Mouse (Mus musculus): ENCODE measurements around the gene Snrpd3.
"Not testable (repeated sequence)": the region's sequence is repeated elsewhere in the genome, so short reads cannot be mapped to it uniquely, and the experiment has no call there.

Snrpd3 gene

DNA sequence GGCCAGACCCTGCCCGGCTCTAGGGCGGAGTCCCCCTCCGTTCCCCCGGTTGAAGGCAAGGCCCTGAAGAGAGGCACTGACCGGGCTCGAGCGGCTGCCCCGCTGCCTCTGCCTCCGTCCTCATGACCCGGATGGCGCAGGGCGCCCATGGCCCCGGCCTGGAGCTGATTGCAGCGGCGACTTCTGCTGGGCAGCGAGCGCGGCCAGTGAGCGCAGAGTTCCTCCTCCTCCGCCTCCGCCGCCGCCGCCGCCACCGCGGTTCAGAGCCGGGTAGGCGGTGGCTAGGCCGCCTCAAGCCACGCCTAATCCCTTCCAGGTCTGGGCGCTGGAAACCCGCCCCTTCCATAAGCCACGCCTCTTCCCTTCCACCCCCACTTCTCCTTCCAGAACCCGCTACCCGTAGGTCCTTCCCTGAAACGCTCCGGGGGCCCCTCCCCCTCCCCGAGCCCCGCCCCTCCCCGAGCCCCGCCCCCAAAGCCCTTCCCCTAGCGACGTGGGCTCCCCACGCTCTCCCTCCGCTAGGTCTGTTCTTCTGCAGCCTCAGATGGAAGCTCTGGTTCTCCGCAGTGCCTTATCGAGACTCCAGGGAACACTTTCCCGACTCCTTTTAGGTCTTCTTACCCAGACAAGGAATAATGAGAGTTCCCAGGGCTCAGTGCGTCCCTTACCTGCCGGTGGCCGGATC is at the start of gene Snrpd3:
Gene Snrpd3, plus strand, starts transcription at position 479 of the 685 bp plus-strand sequence.
- peak; percentile 94 to 97 for DNase-seq

DNA sequence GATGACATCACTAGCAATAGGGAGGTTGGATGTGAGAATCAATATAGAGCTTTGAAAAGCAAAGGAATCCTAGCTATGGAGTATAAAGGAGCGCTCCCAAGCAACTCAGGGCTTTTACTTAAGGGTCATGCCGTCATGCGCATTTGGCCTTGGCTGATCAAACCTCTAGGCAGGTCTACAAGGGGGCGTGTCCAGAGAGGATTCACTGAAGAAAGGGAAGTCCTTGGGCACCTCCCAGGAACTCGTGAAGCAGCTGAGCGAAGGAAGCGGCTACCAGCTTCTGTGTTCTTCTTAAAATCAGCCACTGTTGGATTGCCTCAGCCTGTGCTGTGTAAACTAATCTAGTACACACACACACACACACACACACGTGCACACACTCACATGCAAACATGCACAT is 43.9 kb upstream of the Snrpd3 start:
- no peak for DNase-seq

DNA sequence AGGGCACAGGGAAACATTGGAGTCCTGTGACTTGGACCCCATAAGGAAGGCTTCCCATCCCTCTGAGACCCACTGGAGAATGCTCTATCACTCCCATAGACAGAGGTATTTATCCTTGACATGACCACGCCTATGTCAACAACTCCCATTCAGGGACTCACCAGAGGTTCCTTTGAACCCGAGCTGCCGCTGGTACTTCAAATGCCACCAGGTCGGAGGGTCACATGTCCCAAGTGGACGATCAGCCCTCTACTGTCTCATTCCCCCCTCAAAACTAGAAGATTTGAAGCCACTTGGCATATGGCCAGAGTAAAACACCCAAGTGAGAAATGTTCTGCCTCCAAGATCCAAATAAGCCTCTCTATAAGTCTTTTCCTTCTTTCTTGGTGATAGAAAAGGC is 42.8 kb upstream of the Snrpd3 start:
- DNase-seq: no peak

DNA sequence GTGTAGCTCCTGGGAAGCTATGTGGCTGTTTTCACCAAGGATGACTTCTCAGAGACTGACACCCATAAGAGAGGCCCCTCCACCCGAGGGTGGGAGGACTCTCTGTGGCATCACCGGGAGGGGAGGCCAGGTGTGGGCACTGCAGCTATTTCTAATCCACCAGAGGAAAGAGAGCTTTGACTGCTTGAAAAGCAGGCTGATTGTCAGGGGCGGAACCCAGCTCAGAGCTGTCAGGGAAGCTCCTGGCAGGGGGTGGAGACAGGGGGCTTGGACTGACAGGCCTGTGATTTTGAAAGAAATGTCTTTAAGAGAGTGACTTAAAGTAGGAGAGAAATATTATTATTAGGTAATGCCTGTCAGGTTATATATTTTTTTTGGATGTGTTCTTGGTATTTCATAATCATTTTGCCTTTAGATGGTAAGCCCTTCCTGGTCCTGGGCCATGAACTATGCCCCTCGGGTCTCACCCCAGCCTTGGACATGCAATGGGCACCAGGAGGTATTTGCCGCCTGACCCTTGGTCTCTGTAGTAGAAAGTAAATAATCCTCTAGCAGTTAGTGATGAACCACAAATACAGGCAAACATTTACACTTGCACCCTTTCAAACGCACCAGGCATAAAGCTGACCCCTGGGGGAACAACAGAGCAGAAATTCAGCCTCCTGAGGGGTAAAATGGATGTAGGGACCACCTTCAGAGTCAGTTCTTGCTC is 42.1 kb upstream of the Snrpd3 start:
- not testable (repeated sequence) for DNase-seq

DNA sequence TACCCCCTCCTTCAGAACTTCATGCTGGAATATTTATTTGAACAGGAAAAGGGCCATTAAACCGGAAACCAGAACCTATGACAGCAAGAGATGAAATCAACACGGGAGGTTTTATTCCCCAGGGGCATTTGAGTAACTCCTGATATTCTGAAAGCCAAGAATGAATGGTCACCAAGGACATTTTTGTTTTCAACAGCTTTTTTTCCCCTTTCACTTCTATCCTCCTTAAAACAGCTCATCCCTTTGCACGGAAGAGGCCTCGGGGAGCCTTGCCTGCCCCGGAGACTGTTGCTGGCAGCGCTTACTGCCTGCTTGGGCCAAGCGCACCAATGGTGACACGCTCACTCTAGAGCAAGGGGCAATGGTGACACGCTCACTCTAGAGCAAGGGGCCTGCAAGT is 40.3 kb upstream of the Snrpd3 start:
- DNase-seq: peak; percentile 32 to 34

DNA sequence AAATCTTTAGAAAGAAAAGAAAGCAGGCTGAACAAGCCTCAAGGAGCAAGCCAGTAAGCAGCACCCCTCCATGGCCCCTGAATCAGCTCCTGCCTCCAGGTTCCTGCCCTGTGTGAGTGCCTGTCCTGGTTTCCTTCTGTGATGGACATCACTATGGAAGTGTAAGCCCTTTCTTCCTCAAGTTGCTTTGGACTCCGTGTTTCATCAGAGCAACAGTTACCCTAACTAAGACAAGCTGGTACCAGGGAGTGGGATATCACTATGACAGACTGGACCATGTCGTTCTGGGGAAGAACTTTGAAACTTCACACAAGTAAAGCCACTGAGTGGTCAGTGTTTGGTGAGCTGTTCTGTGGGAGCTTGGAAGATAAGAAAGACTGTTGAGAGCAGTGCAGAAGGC is 37.4 kb upstream of the Snrpd3 start:
- no peak for DNase-seq

DNA sequence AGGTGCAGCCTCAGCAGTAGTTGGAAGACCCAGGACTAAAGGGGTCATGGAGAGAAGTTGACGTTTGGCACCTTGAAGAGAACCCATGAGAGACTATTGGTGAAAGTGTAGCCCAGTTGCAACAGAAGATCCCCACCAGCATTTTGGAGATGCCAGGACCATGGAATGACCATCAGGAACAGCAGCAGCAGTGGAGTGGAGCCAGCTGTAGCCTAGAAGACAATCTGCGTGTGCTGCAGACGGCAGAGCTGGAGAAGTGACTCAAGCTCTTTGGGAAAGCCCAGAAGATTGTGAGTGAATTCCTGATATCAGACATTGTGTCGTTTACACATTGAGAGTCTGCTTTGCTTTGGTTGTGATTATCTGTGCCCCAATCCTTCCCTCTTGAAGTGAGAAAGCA is 35.6 kb upstream of the Snrpd3 start:
- DNase-seq: no peak

DNA sequence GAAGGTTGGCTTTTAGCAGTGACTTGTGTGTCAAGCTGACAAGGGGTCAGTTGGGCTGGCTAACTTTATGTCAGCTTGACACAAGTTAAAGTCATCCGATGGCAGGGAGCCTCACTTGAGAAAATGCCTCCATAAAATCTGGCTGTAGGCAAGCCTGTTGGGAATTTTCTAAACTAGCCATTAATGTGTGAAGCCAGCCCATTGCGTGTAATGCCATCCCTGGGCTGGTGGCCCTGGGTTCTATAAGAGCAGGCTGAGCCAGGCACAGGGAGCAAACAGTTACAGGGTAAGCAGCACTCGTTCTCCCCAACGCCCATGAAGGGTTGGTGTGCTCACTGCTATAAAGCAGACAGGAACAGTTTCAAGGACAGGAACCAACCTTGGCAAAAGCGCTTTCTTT is 35.1 kb upstream of the Snrpd3 start:
- DNase-seq: no peak

DNA sequence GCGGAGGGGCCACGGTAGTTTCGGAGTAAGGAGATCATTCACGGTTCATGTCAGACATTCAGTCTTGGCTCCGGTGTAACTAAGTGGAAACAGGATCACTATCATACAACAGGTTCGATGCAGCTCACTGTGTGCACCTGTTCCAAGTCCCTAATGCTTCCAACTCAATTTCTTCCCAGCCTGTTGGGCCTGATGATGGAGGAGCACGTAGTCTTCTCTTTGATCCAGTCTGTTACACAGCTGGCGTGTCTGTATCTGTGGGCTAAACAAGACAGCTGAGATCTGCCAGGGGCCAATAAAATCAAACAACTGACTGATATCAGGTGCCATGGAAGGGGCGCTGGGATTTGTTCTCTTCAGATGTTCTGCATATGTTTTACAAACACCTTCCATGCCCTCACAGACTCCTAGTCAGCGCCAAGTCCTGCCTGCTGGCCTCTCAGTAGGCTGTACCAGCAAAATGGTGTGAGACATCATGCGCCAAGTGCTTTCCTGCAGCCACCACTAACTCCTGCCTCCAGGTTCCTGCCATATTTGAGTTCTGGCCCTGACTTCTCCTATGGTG is 34.4 kb upstream of the Snrpd3 start:
- peak in 1 of 2 experiments; percentile 10 for DNase-seq

DNA sequence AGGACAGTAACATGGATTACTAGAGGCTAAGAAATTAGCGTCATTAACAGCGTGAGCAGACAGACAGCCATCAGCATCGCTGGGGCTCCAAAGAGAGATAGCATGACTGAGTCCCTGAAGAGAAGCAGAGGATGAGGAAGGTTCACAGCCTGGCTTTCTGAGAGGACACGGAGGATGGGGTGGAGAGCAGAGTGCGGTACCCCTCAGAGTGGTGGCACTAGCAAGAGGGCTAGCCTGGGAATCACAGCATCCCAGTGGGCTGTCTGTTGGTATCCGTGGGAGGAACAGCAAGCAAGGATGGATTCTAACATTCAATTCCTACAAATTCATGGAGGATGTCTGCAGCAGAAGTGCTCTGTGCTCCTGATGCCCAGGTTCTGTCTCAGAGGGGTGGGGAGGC is 33.3 kb upstream of the Snrpd3 start:
- DNase-seq: no peak

DNA sequence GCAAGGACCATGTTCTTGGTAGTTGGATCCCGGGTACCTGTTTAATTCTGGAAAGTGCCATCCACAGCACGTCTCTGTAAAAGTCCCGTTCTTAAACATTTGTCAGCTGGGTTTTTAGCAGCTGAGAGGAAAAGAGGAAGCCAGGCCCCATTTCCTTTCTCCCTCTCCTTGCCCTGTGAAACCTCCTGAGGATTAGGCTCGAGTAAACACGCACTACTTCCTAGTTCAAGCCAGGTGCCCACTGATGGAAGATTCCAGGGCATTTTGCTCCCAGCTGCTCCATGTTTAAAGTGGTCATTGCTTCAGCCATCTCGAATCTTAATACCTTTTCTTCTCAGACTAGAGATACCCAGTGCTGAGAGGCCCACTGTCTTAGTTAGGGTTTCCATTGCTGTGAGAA is 32.6 kb upstream of the Snrpd3 start:
- no peak for DNase-seq

DNA sequence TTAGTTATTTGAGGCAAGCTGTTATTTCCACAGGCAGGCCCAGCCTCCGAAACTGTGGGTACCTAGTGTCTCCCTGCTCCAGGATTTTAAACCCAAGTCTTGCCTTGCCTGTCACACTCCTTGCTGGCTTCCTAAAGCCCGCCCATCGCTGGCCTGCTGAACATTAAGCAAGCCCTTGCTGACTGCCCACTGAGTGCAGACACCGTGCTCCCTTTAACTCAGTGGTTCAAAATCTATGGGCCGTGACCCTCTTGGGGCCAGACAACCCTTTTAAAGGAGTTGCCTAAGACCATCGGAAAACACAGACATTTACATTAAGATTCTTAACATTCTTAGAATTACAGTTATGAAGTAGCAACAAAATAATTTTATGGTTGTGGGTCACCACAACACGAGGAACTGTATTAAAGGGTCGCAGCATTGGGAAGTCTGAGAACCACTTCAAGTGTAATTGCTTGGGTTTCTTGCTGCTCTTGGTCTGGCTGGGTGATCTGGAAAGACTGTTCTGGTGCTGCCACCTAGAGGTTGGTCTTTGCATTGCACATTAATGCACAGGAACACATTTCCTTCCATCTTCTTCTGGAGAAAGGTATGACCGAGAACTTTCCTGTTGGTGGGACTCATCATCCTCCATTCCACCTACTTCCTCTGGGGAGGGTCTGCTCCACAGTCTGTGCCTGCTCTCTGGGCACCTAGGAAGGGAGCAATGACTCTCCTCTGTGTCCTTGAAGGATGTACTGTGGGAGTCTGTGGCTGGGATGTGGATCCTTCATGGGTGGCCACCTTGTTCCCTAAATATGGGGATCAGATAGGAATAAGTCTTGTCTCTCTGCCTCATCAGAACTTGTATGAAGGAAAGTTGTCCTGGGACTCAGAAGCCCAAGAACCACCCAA is 31.0 kb upstream of the Snrpd3 start:
- DNase-seq: peak; percentile 90 to 94

DNA sequence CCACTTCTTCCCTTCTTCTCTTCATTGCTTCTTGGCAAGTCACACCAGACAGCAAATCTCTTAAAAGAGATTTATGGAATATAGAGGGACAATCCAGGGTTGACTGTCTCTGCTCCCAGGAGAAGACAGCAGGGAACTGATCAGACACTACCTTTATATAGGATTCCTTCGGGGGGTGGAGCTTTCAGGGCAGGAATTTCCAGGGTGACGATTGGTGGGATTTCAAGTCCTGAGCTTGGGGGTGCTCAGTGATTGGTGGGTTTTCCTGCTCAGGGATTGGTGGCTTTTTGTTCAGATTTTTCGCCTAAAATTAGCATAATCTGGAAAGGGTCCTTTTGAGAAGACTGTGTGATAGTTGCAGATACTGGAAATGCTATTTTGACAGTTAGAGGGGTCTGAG is 30.2 kb upstream of the Snrpd3 start:
- DNase-seq: no peak

DNA sequence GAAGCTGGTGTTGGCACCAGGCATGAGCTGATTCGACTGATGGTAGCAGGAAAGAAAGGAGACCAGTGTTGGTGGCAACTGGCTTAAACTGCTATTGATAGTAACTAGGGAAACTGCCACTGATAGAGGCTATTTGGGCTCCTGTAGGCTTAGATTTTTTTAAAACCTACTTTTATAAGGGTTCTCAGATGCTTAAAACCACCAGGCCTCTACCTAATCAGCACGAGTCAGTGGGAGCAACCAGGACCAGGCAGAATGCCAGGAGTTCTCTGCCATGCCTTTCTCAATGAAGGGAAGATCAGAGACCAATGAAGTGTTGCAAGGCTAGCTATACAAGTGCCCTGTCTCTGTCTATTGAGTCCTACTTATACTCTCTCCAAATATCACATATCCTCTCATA is 27.8 kb upstream of the Snrpd3 start:
- peak; percentile 43 to 59 for DNase-seq

DNA sequence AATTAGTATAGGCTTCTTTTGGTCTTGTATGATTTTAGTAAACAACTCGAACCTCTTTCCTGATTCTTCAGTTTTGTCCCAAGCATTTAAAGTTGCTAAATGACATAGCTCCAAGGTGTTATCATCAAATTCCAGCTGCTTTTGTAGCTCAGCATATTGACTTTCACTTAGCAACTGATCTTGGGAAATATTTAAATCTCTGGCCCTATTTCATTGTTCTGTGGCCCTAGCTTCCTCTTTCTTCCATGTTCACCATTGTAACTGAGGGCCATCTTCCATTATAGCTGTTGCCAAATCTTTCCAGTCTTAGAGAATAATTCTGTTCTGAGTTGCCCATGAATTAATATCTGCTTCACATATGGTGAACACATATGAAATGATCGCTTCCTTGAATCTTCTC is 26.6 kb upstream of the Snrpd3 start:
- DNase-seq: no peak

DNA sequence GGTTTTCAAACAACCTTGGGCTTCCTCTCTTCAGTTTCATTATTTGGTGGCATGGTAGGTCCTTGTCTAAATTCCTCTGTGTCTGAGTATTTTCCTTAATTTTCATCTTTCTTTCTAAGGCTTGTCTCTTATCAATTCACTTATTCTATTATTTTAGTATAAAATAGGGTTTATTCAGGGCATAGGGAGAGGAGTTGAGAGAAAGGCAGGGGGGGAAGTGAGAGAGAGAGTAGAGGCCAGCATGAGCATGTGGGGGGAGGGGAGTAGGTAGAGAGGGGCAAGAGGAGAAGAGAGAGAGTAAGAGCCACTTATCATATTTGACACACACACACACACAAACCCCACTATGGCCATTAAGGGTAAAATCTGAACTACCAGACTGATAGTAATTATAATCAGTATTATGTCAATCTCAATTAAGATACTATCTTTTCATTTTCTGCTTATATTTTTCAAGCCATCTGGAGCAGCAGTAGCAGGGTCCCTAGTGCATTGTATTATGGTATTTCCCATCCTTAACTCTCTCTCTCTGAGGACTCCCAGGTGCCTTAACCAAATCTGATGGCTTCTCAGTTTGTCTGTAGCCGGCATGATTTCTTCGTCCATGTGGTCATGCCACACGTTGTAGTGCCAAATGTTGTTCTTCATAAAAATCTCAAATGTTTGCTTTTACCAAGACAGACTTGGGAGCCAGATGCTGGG is 26.0 kb upstream of the Snrpd3 start:
- no peak for DNase-seq

DNA sequence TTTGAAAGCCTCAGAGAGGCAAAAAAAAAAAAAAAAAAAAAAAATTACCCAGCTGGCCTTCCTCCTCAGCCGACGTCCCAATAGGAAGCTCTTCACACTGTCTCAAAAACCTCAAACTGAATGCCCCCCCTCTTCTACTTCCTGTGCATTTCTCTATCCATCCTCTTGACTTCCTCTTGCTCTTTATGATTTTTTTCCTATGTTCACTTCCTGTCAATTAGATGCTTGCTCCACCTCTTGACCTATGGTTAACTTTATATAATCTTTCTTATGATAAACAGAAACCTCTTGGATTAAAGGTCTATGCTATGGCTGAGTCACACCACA is 25.5 kb upstream of the Snrpd3 start:
- no peak for DNase-seq

DNA sequence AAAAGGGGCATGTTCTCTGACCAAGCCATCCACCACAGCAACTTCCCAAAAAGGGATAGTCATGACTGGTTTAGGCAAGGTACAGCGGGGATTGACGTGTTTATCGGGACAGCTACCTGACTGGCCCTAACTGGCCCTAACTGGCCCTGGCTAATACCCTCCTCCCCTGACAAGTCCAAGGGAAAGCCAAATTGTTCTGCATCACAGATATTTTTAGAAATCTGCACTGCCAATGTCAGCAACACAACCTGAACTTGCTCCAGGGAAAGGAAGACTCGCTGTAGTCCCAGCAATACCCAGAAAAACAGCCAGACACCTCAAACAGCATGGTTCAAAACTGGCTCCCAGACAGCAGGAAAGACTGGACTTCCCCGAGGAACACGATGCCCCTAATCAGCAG is 22.0 kb upstream of the Snrpd3 start:
- no peak for DNase-seq

DNA sequence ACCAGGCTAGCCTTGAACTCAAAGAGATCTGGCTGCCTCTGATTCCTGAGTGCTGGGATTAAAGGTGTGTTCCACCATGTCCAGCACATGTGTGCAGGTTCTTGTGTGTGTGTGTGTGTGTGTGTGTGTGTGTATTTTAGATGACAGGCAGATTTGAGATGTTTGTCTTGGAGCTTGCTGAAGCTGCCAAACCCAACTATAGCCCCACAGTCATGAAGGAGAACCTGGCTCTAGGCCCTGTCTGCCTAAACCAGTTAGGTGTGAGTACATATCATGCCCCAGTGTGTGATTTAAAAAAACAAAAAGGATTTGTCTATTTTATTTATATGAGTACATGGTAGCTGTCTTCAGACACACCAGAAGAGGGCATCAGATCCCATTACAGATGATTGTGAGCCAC is 21.4 kb upstream of the Snrpd3 start:
- DNase-seq: no peak

DNA sequence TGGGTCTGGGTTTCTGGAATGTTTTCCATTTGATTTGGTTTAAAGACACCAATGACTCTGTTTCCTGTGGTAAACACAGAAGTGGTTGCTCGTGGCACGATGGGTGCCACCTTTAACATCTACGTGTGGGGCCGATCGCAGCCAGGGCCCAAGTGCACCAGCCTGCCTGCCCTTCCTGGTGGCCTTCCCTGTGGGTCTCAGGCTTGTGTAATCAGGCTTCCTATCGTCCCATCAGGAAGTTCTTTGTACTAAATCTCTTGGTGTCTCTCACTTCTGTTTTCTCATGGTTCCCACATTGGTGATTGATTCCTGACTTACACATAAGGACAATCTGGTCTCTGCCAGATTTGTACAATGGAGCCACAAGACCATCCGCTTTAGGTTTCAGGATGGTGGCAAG is 18.1 kb upstream of the Snrpd3 start:
- not testable (repeated sequence) for DNase-seq

DNA sequence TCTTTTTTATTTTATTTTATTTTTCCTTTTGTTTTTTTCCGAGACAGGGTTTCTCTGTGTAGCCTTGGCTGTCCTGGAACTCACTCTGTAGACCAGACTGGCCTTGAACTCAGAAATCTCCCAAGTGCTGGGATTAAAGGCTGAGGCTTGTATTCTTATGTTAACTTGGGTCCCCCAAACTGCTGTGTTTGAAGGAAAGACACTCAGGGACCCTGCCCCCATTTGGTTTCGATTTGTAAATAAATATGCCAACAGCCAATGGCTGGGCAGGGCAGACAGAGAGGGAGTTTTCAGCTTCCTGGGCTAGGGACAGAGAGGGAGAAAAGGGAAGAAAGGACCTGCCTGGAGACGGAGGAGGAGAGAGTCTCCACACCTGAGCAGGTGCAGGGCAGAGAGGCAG is 17.6 kb upstream of the Snrpd3 start:
- no peak for DNase-seq

DNA sequence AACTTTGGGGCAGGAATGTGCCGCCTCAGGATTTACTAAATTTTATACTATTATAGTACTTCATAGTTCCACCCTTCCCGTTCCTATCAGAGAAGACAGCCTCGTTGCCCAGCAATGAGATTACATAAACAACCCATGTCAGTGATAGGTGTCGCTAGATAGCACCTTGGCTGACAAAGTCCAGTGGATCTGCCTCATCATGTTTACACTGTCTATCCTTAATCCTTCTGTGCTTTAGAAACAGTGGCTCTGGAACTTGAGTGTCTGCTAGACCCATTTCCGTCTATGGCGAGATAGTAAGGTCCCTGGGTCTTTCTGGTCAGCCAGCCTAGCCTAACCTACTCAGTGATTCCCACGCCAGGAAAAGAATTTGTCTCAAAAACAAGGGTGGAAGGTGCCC is 17.0 kb upstream of the Snrpd3 start:
- no peak for DNase-seq

DNA sequence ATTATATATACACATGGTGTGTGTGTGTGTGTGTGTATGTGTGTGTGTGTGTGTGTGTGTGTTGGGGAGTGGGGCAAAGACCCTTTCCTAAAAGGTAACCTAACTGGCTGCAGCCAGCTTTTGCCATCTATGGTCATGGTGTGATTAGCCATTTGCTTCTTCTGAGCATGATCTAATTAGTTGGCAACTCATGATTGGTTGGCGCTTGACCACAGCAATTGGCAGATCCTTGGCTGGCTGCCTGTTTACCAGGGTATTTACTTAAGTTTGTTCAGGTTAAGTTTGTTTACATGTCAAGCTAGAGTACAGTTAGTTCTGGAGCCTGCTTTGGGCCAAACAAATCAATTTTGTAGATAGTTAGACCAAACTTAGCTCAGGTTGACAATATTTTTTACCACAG is 15.7 kb upstream of the Snrpd3 start:
- peak; percentile 46 for DNase-seq
